Mouse (Mus musculus): Measurements from ENCODE around the gene B3gat2.

Gene B3gat2

DNA sequence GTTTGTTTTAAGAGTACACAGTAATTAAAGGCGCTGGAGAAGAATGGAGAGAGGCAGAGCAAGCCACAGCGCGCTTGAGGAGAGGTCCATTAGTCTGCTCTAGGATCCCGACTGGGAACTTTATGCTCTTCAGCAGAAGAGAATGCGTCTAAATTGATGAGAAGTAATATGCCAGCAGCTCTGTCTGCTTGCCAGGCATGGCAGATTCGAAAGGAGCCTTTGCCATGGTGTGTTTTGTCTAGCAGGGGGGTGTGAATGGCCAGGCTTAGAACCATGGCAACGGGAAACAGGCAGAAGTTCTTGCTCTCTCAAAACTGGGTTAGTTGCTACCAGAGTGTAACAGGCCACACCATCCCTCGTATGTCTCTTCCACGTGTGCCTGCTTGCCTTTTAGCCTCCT lies 73.3 kb downstream of the B3gat2 start:
- no peak for DNase-seq (ENCODE audit: low spot score)

DNA sequence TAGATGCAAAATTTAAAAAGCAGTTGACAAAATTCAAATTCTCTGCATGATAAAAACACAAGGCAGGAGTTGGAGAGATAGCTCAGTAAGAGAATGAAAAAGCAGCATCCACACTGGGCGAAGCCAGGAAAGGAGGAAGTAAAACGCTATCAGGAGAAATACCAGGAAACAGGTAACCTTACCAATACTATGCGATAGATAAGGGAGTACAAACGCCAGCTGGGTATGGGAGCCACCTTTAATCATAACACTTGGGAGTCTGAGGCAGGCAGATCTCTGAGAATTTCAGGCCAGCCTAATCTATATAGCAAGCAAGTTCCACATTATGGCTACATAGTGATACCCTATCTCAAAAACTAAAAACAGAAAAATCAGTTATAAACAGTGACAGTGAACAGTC lies 75.1 kb downstream of the B3gat2 start:
- DNase-seq (ENCODE audit: low spot score) = no peak

DNA sequence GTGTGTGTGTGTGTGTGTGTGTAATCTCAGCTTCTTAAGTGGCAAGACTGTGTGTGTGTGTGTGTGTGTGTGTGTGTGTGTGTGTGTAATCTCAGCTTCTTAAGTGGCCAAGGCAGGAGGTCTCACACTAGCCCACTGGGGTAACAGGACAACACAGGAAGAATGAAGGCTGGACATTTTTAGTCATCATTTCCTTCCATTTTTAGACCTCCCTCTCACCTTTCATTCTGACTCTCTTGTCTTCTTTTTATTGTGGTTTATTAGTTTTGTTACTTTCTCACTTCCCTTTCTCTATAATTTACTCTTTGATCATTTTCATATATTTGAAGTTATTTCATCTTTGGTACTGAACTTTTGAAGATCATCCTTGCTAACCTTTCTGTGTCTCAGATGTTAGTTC lies 79.4 kb downstream of the B3gat2 start:
- DNase-seq (ENCODE audit: low spot score) = no peak

DNA sequence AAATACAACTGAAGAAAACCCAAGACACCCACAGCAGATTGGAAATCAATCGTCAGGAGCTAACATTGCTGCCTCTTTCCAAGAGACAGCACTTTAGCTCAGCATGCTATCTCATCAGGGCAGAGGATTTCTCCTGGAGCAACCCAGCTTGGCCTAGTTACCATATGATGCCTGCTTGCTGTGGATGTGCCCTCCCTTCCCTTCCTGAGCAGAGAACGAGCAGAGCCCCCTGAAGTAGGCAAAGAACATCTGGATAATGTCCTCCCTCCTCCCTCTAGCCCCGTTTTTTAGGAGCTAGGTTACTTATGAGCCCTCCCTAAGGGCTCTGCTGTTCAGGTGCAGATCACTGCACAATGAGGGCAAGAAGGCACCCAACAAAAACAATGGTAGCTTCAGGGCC lies 81.1 kb downstream of the B3gat2 start:
- DNase-seq (ENCODE audit: low spot score) = no peak

DNA sequence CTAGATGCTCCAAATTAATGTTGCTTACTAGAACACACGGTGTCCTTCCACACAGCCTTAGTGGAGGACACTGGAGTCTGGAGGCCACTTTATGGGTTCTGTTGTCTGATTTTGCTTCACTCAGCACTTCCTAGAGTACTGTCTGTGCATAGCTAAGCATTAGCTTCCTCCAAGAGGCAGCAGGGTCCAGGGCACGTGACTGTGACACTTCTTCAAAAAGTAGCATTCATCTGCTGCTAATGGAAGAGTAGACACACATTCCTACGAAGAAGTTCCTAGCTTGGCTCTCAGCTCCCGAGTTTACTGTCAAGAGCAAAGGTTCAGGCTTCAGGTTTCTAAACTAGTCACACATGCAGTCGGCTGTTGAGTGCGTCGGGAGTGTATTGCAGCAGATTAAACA lies 82.2 kb downstream of the B3gat2 start:
- no peak for DNase-seq (ENCODE audit: low spot score)

DNA sequence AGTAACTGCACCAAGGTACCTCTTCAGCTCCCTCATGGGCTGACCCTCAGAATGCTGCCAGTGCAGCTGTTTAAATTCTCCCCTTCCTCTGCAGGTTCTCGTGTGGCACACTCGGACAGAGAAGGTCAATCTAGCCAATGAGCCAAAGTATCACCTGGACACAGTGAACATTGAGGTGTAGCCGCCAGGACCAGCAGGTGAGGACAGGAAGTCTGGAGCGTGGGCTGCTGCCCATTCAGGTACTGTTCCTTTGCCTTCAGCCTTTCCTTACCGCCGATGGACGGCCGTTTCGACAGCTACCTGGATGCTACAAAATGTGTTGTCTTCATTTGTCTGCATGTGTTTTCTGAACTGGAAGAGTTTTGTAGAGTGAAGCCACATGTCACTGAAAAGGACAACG lies 83.5 kb downstream of the B3gat2 start:
- no peak for DNase-seq (ENCODE audit: low spot score)

DNA sequence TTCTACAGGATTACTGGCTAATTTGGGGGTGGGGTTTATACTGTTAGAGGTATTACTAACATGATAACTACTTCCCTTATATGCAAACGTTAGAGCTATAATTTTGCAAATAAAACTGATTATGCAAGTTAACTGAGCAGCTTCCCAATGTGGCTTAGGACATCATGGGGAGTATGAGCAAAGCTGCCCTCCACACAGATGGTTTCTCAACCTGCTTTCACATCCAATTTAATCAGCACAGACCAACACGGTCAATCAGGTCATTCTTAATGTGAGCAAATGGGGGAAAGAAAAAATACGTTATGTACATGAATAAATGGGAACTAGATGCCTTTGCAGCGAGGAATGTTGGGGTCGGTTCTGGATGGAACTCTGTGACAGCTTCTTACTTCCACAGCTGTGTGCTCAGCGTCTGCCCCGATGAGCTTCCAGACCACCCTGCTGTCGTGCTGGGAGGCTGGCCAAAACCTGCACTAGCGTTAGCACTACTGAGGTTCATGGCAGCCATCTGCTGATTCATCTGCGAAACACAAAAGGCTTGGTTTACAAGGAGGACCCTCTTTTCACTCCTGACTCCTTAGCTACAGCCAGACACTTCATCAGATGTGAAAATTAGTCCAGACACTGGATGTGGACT lies 84.6 kb downstream of the B3gat2 start:
- no peak for DNase-seq (ENCODE audit: low spot score)

DNA sequence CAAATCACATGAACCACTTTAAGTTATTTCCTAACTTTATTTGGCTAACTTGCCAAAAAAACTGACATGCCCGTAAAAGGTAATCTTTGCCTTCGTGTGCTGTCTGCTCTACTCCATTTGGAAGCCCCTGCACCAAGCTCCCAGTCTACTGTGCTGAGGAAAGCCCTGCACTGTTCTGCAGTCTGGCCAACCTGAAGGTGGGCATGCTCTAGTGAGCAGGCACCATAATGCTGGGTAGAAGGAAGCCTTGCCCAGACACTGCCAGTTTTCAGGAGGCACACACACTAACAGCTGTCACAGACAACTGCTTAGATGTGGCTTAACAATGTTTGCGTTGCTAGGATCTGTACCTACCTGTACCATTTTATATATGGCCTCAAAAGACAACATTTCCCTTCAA lies 94.1 kb downstream of the B3gat2 start:
- DNase-seq (ENCODE audit: low spot score) = no peak

DNA sequence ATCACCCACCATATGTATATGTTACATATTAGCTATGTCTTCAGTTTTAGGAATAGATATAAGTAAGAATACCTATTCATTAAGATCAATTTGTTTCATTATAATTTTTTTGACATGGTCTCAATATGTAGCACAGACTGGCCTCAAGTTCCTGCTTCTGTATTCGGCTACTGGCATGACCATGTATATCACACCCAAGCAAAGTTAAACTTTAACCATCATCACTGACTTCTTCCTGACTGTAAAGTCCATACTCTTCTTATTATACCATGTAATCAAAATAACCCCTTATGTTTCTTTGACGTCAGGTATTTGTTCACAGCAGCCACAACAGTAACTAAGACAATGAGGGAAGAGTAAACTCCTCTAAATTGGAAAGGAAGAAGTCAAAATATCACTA lies 99.4 kb downstream of the B3gat2 start:
- DNase-seq (ENCODE audit: low spot score) = no peak

DNA sequence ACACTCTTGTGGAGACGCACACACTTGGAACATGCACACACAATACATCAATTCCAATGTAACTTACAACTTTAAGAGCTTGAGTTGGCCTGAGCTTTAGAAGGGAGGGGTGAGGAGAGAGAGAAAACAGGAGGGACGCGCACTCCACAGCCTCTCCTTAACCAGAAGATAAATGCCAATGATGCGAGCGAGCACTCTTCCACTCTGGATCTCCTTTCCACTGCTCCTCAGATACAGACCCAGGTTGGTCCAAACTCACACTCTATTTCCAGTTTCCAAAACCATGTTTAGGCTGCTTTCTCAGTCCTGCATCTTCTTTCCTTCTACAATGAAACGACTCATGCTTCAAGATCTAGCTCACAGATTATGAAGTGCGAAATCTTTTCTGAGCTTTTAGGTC lies 104.0 kb downstream of the B3gat2 start:
- no peak for DNase-seq (ENCODE audit: low spot score)

DNA sequence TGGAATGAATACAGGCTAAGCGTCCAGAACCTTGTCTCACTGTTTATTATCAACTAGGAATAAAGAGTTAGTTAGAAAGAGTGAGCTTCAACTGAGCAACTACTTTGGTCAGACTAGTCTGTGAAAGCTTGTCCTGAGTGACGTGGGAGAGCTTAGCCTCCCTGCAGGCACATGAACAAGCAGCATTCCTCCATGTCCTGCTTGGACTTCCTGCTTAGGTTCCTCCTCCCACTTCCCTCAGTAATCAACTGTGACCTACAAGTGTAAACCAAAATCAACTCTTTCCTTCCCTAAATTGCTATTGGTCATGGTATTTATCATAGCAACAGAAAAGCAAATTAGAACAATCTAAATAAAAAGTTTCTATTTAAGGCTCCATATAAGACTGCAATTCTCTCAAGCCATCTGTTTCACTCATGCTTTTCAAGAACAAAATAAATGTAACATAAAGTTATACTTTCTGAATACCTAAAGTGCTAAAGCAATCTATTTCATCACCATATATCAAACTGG lies 105.9 kb downstream of the B3gat2 start:
- peak; percentile 17 for DNase-seq (ENCODE audit: low spot score)

DNA sequence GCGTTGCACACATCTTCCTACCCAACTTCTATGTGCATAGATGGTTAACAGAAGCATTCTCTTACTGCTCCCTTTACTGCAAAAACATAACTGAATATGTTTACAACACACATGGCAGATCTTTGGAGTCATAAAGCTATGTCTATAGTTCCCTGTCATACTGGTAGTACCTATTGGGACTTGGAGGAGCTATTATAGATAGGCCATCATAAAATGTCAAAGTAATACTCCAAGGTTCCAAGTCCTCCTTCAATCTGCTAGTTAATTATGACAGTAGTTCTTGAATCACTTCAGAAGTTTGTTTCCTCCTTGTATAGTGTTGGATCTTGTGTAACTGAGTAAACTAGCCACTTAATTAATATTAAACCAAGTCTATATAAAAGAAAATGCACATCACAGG lies 110.6 kb downstream of the B3gat2 start:
- DNase-seq (ENCODE audit: low spot score) = no peak

DNA sequence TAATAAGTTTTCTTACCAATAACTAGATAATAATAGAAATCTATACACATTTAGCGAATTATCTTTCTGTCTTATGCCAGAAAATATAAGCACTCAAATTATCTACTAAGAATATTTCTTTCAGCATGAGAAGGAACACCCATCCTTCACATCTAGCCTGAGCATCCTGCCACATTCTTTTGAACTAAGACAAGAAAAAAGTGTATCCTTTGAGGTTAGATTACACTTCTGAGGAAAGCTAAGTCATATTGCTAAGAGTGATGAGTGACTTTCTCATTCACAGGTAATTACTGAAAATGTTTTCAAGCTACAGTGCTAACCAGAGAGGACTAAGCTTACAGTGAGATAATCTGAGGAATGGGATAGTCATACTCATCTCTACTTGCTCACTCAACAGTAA lies 121.1 kb downstream of the B3gat2 start:
- no peak for DNase-seq (ENCODE audit: low spot score)

DNA sequence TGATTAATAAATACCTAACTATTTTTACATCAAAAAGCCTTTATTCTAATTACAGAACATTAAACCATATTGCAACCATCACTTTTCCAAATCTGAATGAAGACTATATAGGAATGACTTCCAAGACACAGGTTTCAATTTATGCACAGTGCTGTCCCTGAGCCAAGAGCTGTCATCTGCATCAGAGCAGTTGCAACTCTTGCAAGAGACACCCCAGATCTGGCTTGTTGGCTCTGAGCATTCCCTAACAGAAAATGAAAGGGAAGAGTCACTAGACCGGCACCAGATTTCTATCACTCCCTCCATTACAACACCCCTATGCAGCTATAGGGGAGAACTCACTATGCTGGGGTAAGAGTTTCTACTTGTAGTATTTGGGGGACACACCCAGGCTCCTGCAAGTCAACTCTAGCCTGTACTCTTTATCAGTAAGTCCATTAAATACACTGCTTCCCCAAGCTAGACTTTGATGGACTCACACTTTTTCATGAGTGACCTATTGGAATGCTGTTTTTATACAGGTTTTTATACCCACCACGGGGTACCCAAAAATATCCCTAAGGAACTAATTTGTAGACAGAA lies 122.6 kb downstream of the B3gat2 start:
- DNase-seq (ENCODE audit: low spot score) = no peak

DNA sequence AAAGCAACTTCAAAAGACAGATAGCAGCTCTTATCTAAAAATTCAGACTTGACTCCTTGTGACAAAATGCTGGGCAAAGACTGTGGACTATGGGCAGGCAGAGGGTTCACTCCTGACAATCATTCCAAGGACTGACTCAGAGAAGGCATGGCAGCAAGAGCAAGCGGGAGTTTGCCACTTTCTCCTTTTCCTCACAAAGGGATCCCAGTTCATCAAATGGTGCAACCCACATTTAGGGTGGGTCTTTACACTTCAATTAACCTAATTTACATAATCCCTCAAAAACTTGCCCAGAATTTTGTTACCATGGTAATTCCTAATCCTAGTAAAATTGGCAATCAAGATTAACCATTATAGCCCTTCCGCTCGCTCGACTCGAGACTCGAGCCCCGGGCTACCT lies 123.4 kb downstream of the B3gat2 start:
- no peak for DNase-seq (ENCODE audit: low spot score)

DNA sequence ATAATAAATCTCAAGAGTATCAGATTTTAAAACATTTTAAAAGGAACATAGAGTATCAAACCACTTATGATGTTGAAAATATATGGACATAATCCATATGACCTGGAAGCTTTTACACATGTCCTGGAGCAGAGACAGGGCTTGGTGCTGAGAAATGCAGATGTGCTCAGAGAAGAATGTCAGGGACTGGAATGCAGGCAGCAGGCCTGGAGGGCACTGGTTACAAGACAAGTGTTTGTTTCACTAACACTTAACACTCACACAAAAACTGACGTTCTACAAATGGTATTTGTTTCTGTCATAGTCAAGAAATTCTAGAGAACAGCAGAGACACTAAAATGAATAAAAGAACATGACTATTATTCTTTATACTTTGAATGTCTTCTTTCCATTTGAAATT lies 130.5 kb downstream of the B3gat2 start:
- DNase-seq (ENCODE audit: low spot score) = peak; percentile 34
